Mouse (Mus musculus) intestine, embryonic 14.5 days (tissue): Measurements from ENCODE around the gene Sdc1. TPM values are rescaled to one million over a fixed set of nuclear protein-coding genes. Genes with fewer than 3 reads are reported as not detected.

Experiments
- ATAC-seq: fragments of 200-750 bp; cut with Nextera tagmentation; replicated peaks from 2 replicates; pipeline ENCODE4 v1.8.0; 2017; ENCODE audit warnings: low read depth, moderate number of reproducible peaks, moderate TSS enrichment, moderate library complexity; ENCODE audit not compliant: low FRiP score, low TSS enrichment
- DNase-seq: peaks from one replicate; pipeline ENCODE4 v3.0.0-alpha.2; 2018; ENCODE audit warnings: low spot score
- H3K27ac ChIP-seq: fragments of 300-500 bp; sonication (generic); 2 replicates; pipeline ENCODE4 v1.5.1; 2014; ENCODE audit warnings: low read depth, mild to moderate bottlenecking, control low read depth
- H3K27me3 ChIP-seq: fragments of 300-500 bp; sonication (generic); replicated peaks from 2 replicates; pipeline ENCODE4 v1.6.1; 2014; ENCODE audit warnings: low read length, control low read depth; ENCODE audit not compliant: control insufficient read depth, insufficient read depth
- H3K36me3 ChIP-seq: fragments of 300-500 bp; sonication (generic); 2 replicates; pipeline ENCODE4 v1.6.1; 2014; ENCODE audit warnings: low read length, control low read depth; ENCODE audit not compliant: control insufficient read depth, insufficient read depth
- H3K4me1 ChIP-seq: fragments of 300-500 bp; sonication (generic); replicated peaks from 2 replicates; pipeline ENCODE4 v1.6.1; 2014; ENCODE audit warnings: low read length, control low read depth, mixed read lengths; ENCODE audit not compliant: control insufficient read depth, insufficient read depth
- H3K4me2 ChIP-seq: fragments of 300-500 bp; sonication (generic); 2 replicates; pipeline ENCODE4 v1.6.1; 2014; ENCODE audit warnings: low read length
- H3K4me3 ChIP-seq: fragments of 300-500 bp; sonication (generic); 2 replicates; pipeline ENCODE4 v1.5.1; 2014; ENCODE audit warnings: low read depth, low read length, control low read depth, mixed read lengths
- H3K9ac ChIP-seq: fragments of 300-500 bp; sonication (generic); 2 replicates; pipeline ENCODE4 v1.6.1; 2014; ENCODE audit warnings: mild to moderate bottlenecking, low read length
- H3K9me3 ChIP-seq: fragments of 300-500 bp; sonication (generic); 2 replicates; pipeline ENCODE4 v1.6.1; 2016; ENCODE audit warnings: low read length, control low read depth; ENCODE audit not compliant: control insufficient read depth
- WGBS: fragments of 180-500 bp; shearing (Covaris S2); extraction: QIAGEN DNeasy Blood & Tissue Kit; methylation state at CpG from one replicate; pipeline ENCODE4 v1.1.7; 2014; 5-methylcytosine and 5-hydroxymethylcytosine counted together
- polyA plus RNA-seq: library from polyadenylated mRNA; unstranded; fragments of >200 nt; fragmentation: Nextera tagmentation; extraction: Ambion mirVana; gene quantifications from 2 replicates; pipeline ENCODE4 v1.2.1, GENCODE M21; 2014

Gene Sdc1
- polyA plus RNA-seq, 1 experiment from 2014 or later: 96.9 TPM

DNA sequence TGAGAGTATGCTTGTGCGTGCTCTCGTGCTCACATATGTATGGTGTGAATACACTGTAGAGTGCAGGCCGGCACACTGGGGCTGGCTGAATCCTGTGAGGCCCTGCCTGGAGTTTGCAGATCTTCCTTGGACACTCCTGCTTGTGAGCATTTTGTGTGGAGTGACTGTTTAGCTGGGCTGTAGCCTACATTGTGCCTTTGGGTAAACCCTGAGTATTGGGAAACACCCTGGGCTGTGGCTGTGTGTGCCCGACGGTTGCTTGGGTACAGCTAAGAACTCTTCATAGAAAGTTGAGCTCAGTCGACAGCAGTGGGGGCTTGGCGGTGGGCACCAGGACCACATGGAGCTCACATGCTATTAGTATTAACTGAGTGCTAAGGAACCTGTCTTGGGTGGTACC, 5.1 kb downstream of the Sdc1 start:
- ATAC-seq: no peak
- Histone ChIP-seq H3K9me3 (no peaks in the 10 kb centered on the region), H3K27ac (no peak overlapping the region), H3K27me3 (no peaks in the 10 kb centered on the region), H3K36me3 (no peaks in the 10 kb centered on the region), H3K9ac (no peak overlapping the region), H3K4me2 (no peak overlapping the region), H3K4me3 (no peak overlapping the region), H3K4me1 (peaks cover 23% of the 10 kb centered on the region)
- DNase-seq: no peak
- WGBS: 92% methylated on average over 7 of the region's 7 CpGs

DNA sequence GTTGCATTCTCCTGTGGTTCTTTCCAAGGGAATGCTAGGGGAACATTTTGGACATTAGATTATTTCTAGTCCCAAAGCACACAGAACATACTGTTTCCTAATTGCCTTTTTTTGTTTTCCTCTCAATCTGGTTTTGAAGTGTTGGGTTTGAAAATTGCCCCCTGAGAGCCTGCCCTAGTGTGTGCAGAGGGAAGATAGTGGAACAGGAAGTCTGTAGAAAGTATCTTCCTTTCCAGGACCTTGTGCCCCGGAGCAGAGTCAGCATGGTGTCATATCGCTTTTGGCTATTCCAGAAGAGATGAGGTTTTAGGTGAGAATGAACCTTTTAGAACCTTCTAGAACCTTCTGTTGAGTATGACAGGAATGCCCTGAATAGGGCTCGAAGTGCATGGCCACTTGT, 5.6 kb downstream of the Sdc1 start:
- Histone ChIP-seq H3K36me3 (no peaks in the 10 kb centered on the region), H3K9me3 (no peaks in the 10 kb centered on the region), H3K4me1 (peaks cover 26% of the 10 kb centered on the region), H3K9ac (no peak overlapping the region), H3K27me3 (no peaks in the 10 kb centered on the region), H3K4me2 (no peak overlapping the region), H3K27ac (no peak overlapping the region), H3K4me3 (no peak overlapping the region)
- ATAC-seq: no peak
- DNase-seq: no peak
- 82% methylated on average over 3 of the region's 3 CpGs for WGBS

DNA sequence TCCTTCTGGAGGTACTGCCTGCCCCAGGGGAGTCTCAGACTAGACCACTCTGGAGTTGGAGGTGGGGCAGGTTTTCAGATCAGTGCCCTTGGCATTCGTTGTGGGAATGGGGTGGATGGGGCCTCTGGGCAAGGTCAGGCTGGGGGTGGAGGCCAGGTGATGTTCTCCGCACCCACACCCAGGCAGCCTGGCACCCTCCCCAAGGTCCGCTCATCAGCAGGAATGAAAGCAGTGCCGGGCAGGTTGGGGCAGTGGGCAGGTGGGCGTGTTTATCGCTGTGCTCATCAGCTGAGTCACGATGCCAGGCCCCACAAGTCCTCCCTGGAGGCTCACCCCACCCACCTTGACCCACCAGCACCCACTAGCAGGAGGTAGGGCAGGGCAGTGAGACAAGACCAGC, 7.0 kb downstream of the Sdc1 start:
- Histone ChIP-seq H3K4me3 (no peak overlapping the region), H3K4me2 (no peak overlapping the region), H3K9me3 (no peaks in the 10 kb centered on the region), H3K36me3 (no peaks in the 10 kb centered on the region), H3K4me1 (peaks cover 25% of the 10 kb centered on the region), H3K27ac (no peak overlapping the region), H3K27me3 (no peaks in the 10 kb centered on the region), H3K9ac (no peak overlapping the region)
- WGBS: 86% methylated on average over 7 of the region's 7 CpGs
- ATAC-seq (no peak), DNase-seq (no peak)

DNA sequence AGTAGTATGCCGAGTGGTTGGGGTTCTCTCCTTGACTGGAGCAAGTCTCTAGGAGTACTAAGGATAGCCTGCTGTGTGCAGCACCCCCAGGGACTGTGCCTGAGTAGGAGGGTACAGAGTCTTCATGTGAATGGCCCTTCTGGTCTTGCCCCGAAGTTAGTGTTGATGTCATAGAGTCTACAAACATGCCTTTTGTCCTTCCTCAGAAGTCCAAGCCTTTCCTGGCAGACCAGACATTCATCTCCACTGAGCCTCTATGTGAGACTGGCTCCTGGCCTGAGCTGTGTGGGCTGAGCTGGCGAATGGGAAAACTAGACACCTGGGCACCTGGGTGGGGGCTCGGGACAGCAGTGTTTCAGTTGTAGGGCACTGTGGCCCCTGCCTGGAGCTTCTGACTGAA, 8.7 kb downstream of the Sdc1 start:
- 78% methylated on average over 4 of the region's 4 CpGs for WGBS
- DNase-seq (no peak), ATAC-seq (no peak)
- Histone ChIP-seq H3K9ac (no peak overlapping the region), H3K9me3 (no peaks in the 10 kb centered on the region), H3K27ac (no peak overlapping the region), H3K4me1 (peaks cover 13% of the 10 kb centered on the region; the same call in 1 of the 2 replicates), H3K36me3 (no peaks in the 10 kb centered on the region), H3K27me3 (no peaks in the 10 kb centered on the region), H3K4me3 (no peak overlapping the region), H3K4me2 (no peak overlapping the region)

DNA sequence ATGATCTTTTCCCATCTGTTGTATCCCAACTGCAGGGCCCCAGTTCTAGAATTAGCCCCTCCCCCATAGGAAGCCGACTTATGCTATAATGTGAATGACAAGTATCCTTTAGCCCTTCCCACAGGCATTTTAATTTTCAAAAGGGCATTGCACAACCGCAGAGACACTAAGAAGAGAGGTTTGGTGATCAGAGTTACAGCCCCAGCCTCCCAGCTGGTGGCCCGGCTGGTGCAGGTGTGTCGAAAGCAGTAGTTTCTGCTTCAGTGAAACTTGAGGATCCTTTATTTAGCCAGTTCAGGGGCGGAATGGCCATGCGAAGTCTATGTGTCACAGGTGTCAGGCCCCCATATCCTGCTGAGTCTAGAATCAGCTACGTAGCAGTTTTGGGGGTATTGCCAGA, 10.0 kb downstream of the Sdc1 start:
- DNase-seq: no peak
- peaks cover 13% of the 10 kb centered on the region; the same call in 1 of the 2 replicates for H3K4me1 ChIP-seq
- no peak for ATAC-seq
- H3K36me3 ChIP-seq: no peaks in the 10 kb centered on the region
- no peak overlapping the region for H3K4me2 ChIP-seq
- no peak overlapping the region for H3K4me3 ChIP-seq
- 80% methylated on average over 7 of the region's 7 CpGs for WGBS
- H3K27me3 ChIP-seq: no peaks in the 10 kb centered on the region
- no peak overlapping the region for H3K27ac ChIP-seq
- H3K9me3 ChIP-seq: no peaks in the 10 kb centered on the region
- no peak overlapping the region for H3K9ac ChIP-seq

DNA sequence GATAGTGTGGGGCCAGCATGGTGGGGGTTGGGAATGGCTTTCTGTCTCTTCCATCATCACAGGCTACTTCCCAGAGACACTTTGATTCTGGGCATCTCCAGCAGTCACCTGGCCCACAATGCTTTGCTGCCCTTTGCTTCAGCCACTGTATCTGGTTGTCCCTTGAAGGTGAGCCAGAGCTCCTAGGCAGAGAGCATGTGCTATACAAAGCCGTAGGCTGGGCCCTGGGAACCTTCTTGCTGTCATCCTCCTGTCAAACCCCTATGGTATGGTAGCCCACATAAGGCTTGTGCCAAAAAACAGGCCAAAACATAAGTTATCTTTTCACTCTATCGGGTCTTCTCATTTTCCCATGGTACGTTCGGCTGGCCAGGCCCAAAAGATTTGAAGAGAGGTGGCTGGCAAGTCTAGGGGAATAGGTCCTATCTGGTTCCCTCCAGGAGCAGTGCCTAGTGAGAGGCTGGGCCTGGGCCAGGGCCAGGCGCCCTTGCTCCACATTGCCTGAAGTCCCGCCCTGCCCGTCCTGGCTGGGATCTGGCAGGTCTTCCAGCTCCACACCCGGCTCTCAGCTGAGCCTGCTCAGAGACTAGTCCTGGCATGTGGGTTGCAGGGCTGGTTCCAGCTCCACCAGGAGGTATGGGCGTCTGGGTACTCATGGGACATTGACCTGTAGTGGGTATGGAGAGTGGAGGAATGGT, 10.7 kb downstream of the Sdc1 start:
- WGBS: 80% methylated on average over 9 of the region's 9 CpGs
- no peak for ATAC-seq

DNA sequence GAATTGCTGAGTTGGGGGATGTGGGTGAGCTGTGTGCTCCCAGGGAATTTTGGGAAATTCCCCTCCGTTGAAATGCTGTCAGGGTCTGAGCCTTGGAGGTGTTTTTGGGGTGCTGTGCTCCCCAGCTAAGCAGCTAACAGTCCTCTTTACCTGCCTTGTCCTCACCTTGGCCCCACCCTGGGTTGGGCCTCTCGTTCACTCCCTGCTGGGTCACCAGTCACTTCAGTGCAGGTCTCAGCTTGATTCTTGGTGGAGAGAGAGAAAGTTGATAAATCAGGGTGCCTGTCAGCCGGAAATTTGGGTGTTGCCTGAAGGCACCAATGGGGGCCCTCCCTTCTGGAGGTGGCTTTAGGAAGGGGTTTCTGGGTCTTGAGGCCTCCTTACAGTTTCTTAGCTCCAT, 11.4 kb downstream of the Sdc1 start:
- H3K27ac ChIP-seq: no peak overlapping the region
- peaks cover 13% of the 10 kb centered on the region; the same call in 1 of the 2 replicates for H3K4me1 ChIP-seq
- H3K9me3 ChIP-seq: no peaks in the 10 kb centered on the region
- H3K4me2 ChIP-seq: no peak overlapping the region
- no peak overlapping the region for H3K4me3 ChIP-seq
- no peak for DNase-seq
- ATAC-seq: no peak
- H3K9ac ChIP-seq: no peak overlapping the region
- H3K36me3 ChIP-seq: no peaks in the 10 kb centered on the region
- H3K27me3 ChIP-seq: no peaks in the 10 kb centered on the region
- 85% methylated on average over 3 of the region's 3 CpGs for WGBS

More for the DNA sequence above, 10.7 kb downstream of the Sdc1 start:
- Histone ChIP-seq H3K27ac (no peak overlapping the region), H3K4me1 (peaks cover 13% of the 10 kb centered on the region; the same call in 1 of the 2 replicates), H3K9ac (no peak overlapping the region), H3K27me3 (no peaks in the 10 kb centered on the region), H3K4me2 (no peak overlapping the region), H3K36me3 (no peaks in the 10 kb centered on the region), H3K9me3 (no peaks in the 10 kb centered on the region), H3K4me3 (no peak overlapping the region)
- DNase-seq: no peak

DNA sequence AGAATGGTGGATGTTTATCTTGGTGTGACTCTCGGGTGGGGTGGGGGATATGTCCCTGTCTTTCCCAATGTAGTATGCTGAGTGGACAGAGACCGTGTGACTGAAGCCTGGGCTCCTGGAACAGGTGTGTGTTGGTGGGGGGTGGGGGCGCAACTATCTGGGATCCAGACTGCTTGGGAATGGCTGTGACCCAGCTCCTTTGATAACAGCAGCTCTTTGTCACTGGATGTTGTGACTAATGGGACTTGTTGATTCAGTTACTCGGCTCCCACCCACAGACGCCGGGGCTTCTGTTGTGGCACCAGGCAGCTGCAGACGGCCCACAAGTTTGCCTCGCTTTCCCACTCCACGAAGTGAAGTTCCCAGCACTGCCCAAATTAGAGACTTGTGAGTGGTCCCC, 13.1 kb downstream of the Sdc1 start:
- H3K9ac ChIP-seq: no peak overlapping the region
- ATAC-seq (no peak), DNase-seq (no peak)
- no peak overlapping the region for H3K4me3 ChIP-seq
- no peak overlapping the region for H3K4me2 ChIP-seq
- no peaks in the 10 kb centered on the region for H3K9me3 ChIP-seq
- 58% methylated on average over 9 of the region's 9 CpGs for WGBS
- no peak overlapping the region for H3K27ac ChIP-seq
- peaks cover 13% of the 10 kb centered on the region; the same call in 1 of the 2 replicates for H3K4me1 ChIP-seq
- H3K36me3 ChIP-seq: no peaks in the 10 kb centered on the region
- no peaks in the 10 kb centered on the region for H3K27me3 ChIP-seq

DNA sequence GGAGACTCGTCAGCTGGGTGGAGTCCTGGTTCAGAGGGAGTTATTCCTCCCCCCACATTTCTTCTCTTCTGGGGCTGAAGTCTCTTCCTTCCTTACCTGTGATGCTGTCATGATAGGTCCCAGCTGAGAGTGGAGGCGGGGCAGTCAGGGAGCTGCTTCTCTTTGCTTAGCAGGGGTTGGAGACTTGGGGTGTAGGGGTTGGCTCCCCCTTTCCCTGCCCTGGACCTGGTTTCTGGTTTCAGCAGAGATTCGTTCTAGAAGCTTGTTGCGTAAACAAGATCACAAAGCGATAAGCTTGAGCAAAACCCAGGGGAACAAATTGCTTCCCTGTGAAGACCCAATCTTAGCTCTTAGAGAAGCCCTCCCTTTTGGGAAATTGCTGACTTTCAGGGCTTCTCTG, 15.4 kb downstream of the Sdc1 start:
- DNase-seq: no peak
- no peak for ATAC-seq
- Histone ChIP-seq H3K36me3 (peaks cover 20% of the 10 kb centered on the region), H3K27me3 (no peaks in the 10 kb centered on the region), H3K4me3 (no peak overlapping the region), H3K9me3 (no peaks in the 10 kb centered on the region), H3K4me1 (peaks cover 2% of the 10 kb centered on the region; the same call in 1 of the 2 replicates), H3K27ac (no peak overlapping the region), H3K4me2 (no peak overlapping the region), H3K9ac (no peak overlapping the region)
- 50% methylated on average over 5 of the region's 5 CpGs for WGBS
